Mouse (Mus musculus) CD4-positive, CD25-positive, alpha-beta regulatory T cell, adult 2 months (primary cell): ENCODE measurements at regions not wholly inside any gene's neighbourhood (a gene's known extent, or its start where the extent isn't known, plus 50 kb on each side); places are given as distances from the start of the nearest gene placed in this dataset.

Experiments used
- DNase-seq: peaks from one replicate; pipeline ENCODE4 v3.0.0-alpha.2; 2012; ENCODE audit warnings: low read depth, low spot score

DNA sequence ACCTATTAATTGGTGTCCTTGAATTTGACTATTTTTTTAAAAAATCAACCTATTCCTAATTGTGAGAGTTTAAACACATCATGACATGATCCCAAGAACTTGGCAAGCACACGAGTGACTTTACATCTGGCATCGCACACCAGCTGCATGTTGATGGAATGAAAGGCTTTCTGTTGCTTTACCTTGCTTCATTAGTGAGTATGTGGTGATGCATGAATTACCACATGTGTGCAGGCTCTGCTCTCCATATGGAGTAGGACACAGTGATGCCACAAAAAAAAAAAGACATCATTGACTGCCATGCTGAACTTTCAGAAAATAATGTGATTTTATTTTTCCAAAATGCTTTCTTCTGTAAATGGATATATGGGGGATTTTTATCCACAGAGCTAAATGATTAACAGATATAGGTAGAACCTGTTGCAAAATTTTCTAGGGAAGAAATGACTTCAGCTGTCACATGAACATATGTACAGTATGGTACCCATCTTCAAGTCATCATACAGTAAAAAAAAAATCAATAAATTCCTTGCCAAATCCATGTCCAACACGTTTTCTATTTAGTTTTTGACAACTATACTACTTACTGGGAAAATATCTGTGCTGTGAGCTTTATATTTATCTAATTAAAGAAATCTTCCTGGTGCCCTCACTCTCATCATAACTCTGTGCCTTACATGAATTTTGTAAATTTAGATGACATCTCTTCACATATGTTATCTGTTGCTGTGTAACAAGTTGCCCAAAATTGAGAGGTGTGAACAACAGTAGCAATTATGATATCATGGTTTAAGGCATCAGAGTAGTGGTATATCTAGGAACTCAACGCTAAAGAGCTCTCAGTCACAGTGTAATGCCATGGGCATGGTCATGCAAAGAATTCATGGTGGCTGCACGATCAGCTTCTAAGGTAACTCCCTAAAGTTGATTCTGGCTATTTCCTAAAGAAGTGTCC lies 84.0 kb upstream of the Arrdc3 start:
- no peak for DNase-seq

GRCm38 (mm10) chr13:80806172-80806571 lies 77.0 kb upstream of the Arrdc3 start:
- DNase-seq = peak; percentile 29

- DNase-seq = no peak
Observed at GRCm38 (mm10) chr13:80827037-80827471, 56.1 kb upstream of the Arrdc3 start.
